Mouse (Mus musculus) megakaryocyte, embryonic 14.5 days (primary cell): Measurements from ENCODE around the gene Msh3.

Experiments
- FLI1 ChIP-seq: IDR thresholded peaks from 2 replicates; pipeline ENCODE4 v1.6.1; 2012; ENCODE audit warnings: low read length, inconsistent platforms, mixed read lengths
- GATA1 ChIP-seq: IDR thresholded peaks from 3 replicates; pipeline ENCODE4 v1.6.1; 2012; ENCODE audit warnings: mixed read lengths, low read length, inconsistent platforms, borderline replicate concordance

DNA sequence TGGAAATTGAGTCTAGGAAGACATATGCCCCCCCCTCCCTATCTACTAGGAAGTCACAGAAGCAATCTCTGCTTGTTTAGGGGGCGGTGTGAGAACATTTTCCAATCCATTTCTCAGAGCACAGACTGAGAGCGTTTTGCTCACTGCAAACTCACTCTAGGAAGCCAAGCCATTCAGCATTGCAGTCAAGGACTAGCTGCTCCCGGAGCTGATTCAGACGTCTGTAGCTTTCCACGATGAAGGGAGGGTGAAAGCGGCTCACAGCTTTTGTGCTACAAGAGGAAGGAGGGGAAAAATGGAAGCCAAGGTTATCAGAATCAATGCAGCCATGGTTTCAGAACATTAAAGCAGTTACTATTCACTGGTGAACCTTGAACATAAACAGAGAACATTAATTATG, 91.2 kb downstream of the Msh3 start:
- TF ChIP-seq GATA1: no peak
- no peak for TF ChIP-seq FLI1
